Mouse (Mus musculus) embryonic fibroblast, embryonic 13.5 days (primary cell): ENCODE data around the gene Scrn3.

Experiments
- CTCF ChIP-seq: IDR thresholded peaks from 2 replicates; pipeline ENCODE4 v1.5.1; 2011; ENCODE audit warnings: mild to moderate bottlenecking, control low read depth, low read length, moderate library complexity, borderline replicate concordance; ENCODE audit not compliant: insufficient read depth
- POLR2A ChIP-seq: IDR thresholded peaks from 2 replicates; pipeline ENCODE4 v1.6.1; 2011; ENCODE audit warnings: low read depth, mild to moderate bottlenecking, control low read depth, low read length, moderate library complexity

DNA sequence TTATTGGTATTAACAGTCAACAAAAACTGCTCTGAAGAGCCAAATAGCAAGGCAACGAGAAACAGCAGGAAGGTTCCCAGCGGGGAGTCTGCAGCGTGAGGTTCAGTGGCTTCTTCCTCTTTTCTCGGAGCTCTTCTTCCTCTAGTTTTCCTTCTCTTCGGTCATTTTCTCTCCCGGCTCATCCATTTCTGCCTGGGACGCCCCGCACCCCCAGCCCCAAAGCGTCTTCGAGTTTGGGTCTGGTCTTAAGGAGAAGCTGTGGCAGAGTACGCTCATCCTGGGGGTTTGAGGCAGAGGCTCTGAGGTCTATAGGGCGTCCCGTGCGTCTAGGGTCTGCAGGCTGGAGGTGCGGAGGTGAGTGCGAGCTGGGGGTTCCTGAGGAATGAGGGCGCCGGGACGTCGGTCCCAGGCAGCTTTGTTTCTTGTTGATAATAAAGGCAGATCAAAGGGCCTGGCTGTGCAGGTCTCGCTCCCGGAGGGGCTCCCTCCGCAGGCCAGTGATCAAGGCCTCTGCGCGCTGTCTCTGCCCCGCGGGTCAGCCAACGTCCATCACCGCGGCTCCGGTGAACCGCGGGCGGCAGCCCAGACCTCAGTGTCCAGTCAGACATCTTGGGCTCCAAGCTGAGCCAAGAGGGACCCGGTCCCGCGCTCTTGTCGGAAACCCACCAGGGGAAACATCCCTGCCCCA lies 35.2 kb upstream of the Scrn3 start:
- no peak for TF ChIP-seq POLR2A
- TF ChIP-seq CTCF, result no peak
